Mouse (Mus musculus): ENCODE measurements around the gene Ccdc12.

The Ccdc12 gene

GRCm38 (mm10) chr9:110709640-110710258 is 53.4 kb downstream of the Ccdc12 start:
- peak; percentile 87 for DNase-seq (ENCODE audit: low spot score)

DNA sequence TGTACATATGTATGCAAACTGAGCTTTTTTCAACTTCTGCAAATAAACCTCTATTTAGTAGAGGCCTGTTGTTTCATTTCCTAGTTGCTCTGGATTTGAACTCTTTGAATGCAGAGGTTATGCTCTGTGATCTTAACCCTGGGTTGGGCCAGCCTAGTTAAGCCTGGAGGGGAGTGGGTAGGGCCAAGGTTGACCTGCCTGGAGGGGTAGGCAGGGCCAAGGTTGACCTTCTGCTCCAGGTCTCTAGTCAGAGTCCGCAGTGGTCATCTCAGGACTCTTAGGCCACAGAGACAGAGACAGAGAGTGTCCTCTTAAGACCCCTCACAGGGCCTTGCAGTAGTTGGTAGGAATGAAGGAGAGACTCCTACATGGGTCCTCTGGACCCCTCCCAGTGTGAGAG is 55.2 kb downstream of the Ccdc12 start:
- no peak for DNase-seq (ENCODE audit: low spot score)

GRCm38 (mm10) chr9:110711996-110712395 is 55.7 kb downstream of the Ccdc12 start:
- peak; percentile 16 for DNase-seq (ENCODE audit: low spot score)

GRCm38 (mm10) chr9:110712545-110712944 is 56.2 kb downstream of the Ccdc12 start:
- no peak for DNase-seq (ENCODE audit: low spot score)

DNA sequence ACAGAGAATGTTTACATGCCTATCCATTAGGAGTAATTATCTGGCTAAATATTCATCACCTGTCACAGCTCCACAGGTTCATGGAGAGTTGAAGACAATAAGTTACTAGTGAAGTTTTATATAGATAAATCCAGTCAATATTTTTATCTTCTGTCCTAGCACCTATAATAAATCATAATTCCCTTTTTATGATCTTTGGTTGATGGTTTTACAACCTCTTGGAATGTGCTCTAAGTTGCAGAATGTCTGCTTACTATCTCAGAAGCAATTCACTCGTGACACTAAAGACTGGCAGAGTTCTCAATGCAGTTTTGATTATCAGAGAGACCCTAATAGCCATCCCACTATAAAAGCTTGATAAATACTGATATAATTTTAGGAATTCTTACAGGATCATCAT is 57.1 kb downstream of the Ccdc12 start:
- DNase-seq (ENCODE audit: low spot score) = no peak

DNA sequence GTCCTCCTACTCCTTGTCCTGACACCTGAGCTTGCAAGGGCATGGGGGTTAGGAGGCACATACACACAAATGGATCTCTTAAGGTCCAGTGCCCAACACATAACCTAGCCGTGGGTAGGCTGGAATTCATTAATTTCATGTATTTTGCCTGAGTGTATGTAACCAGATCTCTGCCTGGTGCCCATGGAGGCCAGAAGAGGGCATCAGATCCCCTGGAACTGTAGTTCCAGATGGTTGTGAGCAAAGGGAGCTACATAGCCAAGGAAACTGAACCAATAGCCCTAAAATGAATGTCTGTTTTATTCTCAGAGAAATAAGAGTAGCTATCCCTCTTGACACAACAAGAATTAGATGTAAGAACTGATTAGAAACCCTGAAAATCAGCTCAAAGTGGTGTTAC is 59.1 kb downstream of the Ccdc12 start:
- no peak for DNase-seq (ENCODE audit: low spot score)

DNA sequence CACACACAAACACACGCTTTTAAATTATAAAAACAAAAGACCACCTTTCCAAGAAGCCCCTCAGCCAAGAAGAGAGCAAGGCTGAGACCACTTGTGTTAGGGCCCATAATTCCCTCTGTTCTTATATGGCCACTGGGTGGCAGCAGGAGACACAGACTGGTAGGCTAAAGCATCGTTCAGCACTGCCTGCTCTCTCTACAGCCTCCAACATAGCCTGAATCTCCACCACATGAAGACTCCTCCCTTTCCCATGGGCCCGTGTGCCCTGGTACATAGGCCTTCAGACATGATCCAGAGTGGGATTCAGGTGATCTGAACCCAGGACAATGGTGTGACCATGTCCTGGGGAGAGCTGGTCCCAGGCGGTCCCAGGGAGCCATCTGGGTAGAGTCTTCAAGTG is 60.5 kb downstream of the Ccdc12 start:
- DNase-seq (ENCODE audit: low spot score) = peak; percentile 86

- no peak for DNase-seq (ENCODE audit: low spot score)
Observed at GRCm38 (mm10) chr9:110718071-110718470, 61.8 kb downstream of the Ccdc12 start.

- DNase-seq (ENCODE audit: low spot score) = no peak
Observed at GRCm38 (mm10) chr9:110718810-110719209, 62.5 kb downstream of the Ccdc12 start.

GRCm38 (mm10) chr9:110719977-110720376 is 63.7 kb downstream of the Ccdc12 start:
- DNase-seq (ENCODE audit: low spot score) = peak; percentile 10

- no peak for DNase-seq (ENCODE audit: low spot score)
Observed at GRCm38 (mm10) chr9:110722060-110722459, 65.8 kb downstream of the Ccdc12 start.

GRCm38 (mm10) chr9:110725721-110726135 is 69.4 kb downstream of the Ccdc12 start:
- DNase-seq (ENCODE audit: low spot score) = peak; percentile 42

DNA sequence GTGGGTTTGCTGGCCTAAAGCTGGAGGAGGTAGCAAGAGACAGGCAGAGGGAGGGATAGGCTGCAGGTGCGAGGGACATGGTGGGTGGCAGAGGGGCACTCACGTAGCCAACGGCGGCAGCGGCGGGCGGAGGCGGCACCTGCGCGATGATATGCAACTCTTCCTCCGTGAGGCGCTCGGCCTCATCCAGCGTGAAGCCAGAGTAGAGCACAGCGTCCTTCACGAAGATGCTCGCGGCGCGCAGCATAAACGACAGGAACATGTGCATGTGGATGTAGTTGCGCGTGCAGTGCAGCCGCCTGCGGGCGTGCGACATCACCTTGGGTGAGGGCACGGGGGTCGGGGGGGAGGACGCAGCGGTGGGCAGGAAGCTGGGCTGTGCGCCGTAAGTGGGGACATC is 70.6 kb downstream of the Ccdc12 start:
- no peak for DNase-seq (ENCODE audit: low spot score)

DNA sequence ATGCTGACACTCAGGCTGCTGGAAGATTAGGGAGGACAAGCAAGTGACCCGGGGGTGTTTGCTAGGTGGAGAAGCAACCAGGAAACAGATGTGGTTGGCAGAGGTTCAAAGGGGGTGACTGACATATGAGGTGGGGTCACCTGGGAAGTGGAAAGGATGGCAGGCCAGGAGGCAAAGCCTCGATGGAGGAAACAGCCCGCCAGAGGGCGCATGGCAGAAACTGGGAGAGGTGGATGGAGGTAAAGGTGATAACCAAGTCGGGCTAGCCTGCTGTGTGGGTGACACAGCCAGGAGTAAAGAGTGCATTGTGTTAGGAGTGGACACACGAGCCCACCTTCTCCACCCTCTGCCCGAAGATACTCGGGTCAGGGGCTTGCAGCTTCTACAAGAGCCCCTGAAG is 73.5 kb downstream of the Ccdc12 start:
- DNase-seq (ENCODE audit: low spot score) = peak; percentile 71

DNA sequence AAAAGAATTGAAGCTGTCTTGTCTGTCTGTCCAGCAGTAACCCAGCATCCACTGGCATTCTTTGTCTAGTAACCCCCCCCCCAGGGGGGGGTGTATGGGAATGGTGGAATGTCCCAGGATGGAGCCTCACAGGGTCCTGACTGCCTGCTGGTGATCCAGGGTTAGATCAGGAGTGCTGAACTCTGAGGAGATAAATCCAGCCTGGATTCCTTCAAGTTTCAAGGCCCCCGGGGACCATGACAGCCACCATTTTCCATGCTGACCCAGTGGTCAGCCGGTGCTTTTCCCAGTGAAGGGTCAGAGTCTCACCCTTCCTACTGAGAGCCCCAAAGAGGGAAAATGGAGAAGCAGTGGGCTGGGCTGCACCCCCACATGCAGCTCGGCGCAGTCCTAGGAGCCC is 75.6 kb downstream of the Ccdc12 start:
- no peak for DNase-seq (ENCODE audit: low spot score)

DNA sequence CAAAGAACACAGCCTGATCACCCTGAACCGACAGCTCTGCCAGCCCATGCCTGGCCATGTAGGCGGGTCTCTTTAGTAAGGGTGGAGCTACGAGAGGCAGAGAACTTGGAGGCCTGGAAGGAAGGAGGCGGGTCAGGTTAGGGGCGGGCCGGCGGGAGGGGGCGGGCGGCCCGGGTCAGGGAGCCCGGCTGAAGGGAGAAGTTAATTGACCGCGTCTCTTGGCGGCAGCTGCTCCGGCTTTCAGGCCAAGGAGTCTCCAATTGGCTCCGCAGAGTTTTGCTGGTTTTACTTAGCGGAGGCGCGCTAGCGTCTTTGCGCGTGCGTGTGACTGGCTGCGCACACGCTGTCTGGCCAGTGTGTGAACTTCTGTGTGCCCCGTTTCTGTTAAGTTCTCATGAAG is 76.3 kb downstream of the Ccdc12 start:
- DNase-seq (ENCODE audit: low spot score) = peak; percentile 89

GRCm38 (mm10) chr9:110733102-110733501 is 76.8 kb downstream of the Ccdc12 start:
- no peak for DNase-seq (ENCODE audit: low spot score)

- no peak for DNase-seq (ENCODE audit: low spot score)
Observed at GRCm38 (mm10) chr9:110734154-110734553, 77.9 kb downstream of the Ccdc12 start.

DNA sequence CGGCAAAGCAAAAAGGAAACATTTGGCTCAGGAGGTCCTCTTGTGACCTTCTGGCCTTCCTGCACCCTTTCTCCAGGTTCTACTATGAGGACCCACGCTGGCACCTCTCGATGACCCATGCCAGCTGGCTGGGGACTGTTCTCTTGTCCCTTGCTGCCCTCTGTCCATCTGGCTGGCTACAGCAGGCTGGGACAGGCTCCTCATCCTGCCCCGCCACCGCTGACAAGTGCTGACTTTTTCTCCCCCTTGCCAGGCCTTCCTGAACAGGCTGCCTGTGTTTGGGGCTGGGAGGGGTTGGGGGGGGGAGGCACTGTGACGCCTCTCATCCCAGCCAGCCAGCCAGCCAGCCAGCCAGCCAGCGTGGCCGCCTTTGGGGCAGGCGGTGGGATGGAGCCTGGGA is 80.1 kb downstream of the Ccdc12 start:
- peak; percentile 20 for DNase-seq (ENCODE audit: low spot score)

DNA sequence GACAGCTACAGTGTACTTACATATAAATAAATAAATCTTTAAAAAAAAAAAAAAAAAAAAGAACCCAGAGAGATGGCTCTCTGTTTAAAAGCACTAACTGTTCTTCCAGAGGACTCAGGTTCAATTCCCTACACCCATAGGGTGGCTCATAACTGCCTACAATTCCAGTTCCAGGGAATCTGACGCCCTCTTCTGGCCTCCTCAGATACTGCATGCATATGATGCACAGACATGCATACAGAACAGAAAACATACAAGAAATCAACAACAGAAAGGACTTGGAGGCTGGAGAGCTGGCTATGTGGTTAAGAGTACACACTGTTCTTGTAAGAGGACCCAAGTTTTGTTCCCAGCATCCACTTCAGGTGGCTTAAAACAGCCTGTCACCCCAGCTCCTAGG is 81.8 kb downstream of the Ccdc12 start:
- peak; percentile 24 for DNase-seq (ENCODE audit: low spot score)

DNA sequence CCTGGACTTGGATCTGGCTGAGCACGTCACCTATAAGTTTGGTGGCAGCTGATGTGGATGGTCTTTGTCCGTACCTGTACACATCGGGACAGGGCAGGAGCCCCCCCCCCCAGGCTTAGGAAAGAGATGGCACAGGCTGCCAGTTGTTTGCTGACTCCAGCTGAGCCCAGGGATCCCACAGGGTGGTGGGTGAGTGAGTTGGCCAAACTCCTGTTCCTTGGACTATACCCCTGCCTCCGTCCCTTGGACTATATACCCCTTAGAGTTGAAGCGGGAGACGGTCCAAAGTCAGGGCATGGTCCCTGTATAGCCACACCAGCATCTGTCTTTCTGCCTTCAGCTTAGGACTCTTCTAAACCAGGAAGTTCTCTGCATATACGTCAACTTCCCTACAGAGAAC is 83.7 kb downstream of the Ccdc12 start:
- no peak for DNase-seq (ENCODE audit: low spot score)

GRCm38 (mm10) chr9:110741711-110742294 is 85.5 kb downstream of the Ccdc12 start, which contains the start of gene Myl3:
TSS of gene Myl3 (plus strand) at chr9:110741861.
- no peak for DNase-seq (ENCODE audit: low spot score)

GRCm38 (mm10) chr9:110742295-110742950 is 86.1 kb downstream of the Ccdc12 start:
- peak; percentile 52 for DNase-seq (ENCODE audit: low spot score)

All from retina, embryonic 14.5 days (tissue).